Mouse (Mus musculus): ENCODE results near the gene Rsph1.

Rsph1 gene

DNA sequence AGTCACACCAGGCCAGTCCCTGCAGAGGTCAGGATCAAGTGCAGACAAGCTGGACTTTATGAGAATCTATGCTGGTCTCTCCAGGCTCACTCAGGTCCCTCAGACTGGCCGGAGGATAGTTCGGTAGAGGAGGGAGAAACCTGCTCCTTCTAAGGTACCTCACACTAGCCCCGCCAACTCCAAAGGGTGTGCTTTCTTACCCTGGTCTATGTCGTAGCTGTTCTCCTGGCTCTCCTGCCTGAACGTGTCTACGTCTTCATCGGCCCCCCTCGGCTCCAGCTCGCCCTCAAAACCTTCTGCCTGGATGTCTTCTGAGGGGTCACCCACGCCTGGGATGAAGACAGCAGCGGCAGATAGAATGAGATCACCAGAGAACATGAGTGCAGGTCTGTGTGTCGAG lies 19.3 kb downstream of the Rsph1 start:
- no peak for DNase-seq (ENCODE audit: low spot score in 2 of 2)

DNA sequence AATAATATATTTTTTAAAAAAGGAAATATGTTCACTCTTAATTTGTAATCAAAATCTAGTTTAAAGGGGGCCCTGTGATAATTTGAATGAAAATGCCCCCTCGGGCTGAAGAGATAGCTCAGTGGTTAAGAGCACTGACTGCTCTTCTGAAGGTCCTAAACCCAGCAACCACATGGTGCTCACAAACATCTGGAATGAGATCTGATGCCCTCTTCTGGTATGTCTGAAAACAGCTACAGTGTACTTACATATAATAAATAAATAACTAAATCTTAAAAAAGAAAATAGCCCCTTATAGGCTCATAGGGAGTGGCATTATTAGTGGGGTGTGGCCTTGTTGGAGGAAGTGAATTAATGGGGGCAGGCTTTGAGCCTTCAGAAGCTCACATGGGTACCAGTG lies 20.0 kb downstream of the Rsph1 start:
- no peak for DNase-seq (ENCODE audit: low spot score in 2 of 2)

DNA sequence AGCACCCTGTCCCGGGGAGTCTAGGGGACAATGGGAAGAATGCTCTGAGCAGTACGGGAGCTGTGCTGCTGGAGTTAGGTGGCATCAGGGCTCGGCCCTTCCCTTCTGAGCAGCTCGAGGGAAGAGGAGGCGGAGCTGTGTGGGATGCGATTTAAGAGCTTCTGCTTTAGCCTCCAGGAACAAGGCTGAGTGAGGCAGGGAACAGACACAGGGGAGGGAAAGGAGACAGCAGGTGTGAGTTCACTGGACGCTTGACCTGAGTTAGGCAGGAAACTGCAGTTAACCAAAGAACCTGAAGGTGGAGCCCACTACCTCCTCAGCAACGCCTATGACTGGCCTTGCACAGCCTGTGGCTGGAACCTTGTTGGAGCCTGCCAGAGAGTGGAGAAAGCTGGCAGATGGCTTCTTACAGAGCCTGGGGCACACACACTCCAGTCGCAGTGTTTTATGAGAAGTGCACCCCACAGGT lies 22.7 kb downstream of the Rsph1 start:
- DNase-seq (ENCODE audit: low spot score in 2 of 2), result peak; percentile 75 to 78

DNA sequence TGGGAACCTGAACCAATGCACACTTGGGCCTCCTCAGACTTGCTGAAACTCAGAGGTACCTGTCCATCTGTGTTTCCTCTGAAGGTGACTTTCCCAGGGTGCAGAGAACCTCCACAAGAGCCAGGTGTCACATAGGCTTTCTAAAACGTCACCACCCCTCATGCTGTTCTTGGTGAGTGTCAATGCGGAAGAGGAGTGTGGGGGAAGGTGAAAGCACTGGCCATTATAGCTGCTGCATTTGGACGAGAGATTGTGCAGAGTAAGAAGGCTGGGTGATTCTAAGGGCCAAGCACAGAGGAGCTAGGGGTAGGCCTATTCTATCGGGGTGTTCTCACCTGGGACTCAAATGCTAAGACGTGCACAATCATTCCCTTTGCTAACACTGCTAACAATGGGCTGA lies 23.2 kb downstream of the Rsph1 start:
- no peak for DNase-seq (ENCODE audit: low spot score in 2 of 2)

DNA sequence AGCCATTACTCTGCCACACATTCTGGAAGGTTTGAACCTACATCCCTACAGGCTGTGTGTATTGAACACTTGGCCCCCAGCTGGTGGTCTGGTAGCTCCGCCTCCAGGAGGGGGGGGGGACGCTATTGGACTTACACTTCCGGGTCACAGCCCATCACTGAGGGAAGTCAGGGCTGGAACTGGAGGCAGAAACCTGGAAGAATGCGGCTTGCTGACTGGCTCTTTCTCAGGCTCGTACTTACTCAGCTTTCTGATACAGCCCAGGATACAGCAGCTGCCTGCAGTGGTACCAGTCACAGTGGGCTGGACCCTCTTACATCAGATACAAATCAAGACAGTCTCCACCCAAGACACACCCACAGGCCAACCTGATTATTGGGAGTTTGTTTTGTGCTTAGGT lies 30.0 kb downstream of the Rsph1 start:
- no peak for DNase-seq (ENCODE audit: low spot score in 2 of 2)

DNA sequence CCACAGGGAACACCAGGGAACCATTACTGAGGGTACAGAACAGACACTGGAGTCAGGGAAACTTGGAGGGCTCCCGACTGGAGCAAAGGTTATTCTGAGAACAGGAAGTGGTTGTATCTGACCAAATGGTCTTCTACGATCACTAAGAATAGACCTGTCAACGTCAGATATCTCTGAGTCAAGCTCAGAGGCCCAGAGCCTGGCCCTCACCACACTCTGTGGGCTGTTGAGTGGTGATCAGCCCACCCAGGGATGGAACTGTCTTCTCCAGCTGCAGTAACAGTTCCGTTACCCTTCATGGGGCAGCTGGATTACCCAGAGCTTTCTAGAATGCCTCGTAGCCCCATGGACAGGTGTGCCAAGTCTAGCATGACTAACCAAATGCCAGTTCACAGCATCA lies 31.9 kb downstream of the Rsph1 start:
- no peak for DNase-seq (ENCODE audit: low spot score in 2 of 2)

DNA sequence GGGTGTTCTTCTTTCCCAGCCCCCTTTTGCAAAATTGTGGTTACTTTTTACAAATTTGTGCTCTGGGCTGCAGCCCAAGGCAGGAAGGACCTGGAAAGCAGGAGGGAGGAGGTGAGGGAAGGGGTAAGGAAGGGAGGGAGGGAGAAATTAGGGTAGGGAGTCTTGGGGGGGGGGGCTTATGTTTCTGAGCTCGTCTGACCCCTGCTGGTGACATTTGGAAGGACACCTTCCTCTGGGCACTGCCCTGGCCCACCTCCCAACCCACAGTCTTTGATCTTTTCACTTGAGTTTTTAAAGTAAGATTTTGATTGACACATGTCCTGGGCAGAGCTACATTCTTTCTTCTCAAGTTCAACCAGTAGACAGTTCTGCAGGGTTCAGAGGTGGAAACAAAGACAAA lies 34.4 kb downstream of the Rsph1 start:
- DNase-seq (ENCODE audit: low spot score in 2 of 2), result no peak

DNA sequence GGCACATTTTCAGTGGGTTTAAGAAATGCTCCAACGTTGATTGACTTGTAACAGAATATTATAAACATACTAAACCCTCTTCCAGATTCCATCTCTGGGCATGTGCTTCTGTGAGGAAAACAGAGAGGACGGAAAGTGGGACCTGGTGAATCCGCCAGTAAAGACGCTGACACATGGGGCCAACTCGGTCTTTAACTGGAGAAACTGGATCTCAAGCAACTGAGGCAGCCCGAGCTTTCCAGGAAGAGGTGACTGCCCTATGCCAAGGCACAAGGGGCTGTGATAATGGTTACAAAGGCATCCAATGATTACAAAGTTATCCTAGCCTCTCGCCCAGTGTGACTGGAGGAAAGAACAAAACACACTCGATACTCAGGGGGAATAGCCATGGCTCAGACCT lies 36.0 kb downstream of the Rsph1 start:
- DNase-seq (ENCODE audit: low spot score in 2 of 2), result no peak

DNA sequence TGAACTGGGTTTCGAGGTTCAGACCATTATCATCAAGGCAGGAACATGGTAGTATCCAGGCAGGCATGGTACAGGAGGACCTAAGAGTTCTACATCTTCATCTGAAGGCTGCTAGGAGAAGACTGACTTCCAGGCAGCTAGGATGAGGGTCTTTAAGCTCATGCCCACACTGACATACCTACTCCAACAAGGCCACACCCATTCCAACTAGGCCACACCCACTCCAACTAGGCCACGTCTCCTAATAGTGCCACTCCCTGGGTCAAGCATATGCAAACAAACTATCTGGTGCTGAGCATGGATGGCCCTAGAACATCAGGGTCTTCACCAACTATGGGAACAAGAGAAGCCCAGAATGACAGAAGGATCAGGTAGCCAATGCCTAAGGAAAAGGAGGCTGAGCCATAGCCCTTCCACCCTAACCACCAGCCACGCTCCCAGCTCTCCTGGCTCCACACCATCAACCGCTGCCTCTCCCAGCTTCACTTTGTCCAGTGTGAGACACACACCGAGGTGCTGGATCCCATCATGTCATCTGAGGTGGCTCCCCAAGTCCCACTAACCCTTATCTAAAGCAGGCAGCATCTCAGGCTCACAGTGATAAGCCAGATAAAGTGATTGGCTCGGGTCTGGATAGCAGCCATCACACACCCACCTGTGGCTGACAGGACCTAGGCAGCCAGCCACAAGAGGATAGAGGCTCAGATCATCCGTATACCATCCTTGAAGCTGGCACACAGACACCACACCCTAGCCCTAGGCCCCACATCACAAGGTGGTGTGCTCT lies 38.8 kb downstream of the Rsph1 start:
- DNase-seq (ENCODE audit: low spot score in 2 of 2), result no peak

DNA sequence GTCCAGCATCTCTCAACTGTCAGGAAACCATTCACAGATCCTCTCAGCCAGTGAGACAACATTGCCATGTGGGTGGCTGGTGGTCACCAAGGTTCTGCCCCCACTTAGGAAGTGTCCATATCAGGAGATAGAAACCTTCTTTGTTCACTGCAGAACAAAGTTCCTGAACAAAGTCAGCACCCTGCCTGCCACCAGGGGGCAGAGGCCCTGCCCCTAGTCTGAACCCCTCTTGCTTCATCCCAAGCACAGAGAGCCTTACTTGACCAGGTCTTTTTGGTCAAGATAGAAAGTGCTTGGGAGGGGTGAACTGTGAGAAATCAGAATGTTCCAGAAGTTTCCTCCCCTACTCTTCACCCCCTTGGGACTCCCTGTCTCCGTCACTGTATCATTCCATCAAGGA lies 41.3 kb downstream of the Rsph1 start:
- DNase-seq (ENCODE audit: low spot score in 2 of 2), result no peak

DNA sequence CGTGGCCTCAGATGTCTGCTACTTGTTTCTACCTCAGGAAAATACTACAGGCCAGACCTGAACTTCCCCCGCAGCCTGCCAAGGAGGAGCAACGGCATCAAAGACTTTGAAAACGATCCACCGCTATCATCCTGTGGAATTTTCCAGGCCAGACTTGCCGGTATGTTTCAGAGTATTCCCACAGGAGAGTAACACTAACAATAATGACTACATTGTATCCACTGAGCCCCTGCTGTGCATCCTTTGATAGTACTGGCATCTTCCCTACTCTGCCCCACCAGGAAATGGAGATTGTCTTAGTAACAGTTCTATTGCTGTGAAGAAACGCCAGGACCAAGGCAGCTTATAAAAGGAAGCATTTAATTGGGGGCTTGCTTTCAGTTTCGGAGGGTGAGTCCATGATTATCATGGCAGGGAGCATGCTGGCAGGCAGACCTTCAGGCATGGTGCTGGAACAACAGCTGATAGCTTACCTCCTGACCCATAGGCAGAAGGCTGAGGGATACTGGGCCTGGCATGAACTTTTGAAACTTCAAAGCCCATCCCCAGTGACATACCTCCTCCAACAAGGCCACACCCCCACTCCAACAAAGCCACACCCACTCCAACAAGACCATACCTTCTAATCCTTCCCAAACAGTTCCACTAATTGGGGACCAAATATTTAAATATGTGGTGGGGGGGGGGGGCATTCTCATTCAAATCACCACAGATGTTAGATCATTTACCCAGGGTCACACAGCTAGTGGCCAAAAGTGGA lies 44.8 kb downstream of the Rsph1 start:
- no peak for DNase-seq (ENCODE audit: low spot score in 2 of 2)

DNA sequence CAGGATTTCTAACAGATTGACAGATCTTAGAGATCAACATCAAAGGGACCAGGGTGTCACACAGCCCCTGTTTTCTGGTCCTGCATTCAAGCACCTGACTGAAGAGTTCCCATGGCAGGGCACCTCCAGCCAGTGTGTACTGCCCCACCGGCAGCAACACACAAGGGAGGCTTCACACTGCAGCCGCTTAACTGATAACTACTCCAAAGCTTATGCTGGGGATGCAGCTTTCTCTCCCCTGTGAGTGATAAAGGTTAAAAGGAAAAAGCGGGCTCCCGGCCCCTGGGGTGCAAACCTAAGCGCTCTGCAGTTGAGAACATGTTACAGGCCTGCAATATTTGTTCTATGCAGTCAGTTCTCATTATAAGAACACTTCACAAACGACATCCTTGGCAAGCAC lies 45.4 kb downstream of the Rsph1 start:
- no peak for DNase-seq (ENCODE audit: low spot score in 2 of 2)

DNA sequence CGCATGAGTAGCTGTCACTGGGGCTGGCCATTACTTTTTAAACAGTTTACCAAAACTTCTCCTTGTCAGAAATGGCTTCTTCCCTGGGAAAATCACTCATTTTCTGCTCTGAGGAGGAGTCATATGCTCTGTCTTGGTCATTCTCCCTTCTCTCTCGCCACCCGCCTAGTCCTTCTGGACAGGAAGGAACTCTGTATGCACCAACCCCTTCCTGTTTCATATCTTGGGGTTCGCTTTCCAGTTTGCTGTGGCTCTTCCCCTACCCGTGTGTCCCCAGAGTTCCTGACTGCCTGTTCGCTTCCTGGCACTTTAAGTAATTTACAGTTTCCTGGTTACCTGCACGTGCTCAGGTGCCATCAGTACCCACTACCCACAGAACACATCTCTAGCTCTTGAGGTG lies 50.3 kb downstream of the Rsph1 start:
- DNase-seq (ENCODE audit: low spot score in 2 of 2), result no peak

DNA sequence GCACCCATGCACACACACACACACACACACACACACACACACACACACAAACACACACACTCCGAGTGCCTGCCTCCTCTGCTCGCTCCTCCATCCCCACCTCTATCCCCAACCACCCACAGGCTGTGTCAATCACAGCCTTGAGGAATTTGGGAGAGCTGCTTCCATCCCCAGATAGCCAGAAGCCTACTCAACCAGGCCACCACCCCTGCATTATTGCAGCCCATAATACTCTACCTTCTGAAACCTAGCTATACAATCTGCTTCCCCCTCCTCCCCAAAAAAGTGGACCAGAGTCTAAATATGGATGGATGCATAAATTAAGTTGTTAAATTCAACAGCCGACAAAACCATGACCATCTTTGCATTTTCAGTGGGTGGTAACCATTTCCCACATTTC lies 50.8 kb downstream of the Rsph1 start:
- DNase-seq (ENCODE audit: low spot score in 2 of 2), result peak in 1 of 2 experiments; percentile 45

DNA sequence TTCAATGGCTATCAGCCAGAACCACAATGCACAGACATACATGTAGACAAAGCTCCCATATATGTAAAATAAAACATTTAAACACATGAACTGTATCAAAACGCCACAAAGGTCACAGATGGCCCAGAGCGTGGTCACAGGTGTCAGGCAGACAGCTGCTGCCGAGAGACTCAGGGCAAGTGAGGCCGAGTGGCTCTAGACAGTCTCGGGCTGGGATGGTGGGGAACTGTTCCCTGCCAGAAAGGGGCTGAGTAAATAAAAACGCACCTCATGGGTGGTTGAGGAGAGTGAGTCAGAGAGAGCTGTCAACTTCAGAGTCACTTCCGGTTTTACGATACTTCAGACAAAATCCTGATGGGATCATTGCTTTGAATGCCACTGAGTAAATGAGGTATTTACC lies 52.6 kb downstream of the Rsph1 start:
- peak in 1 of 2 experiments; percentile 26 for DNase-seq (ENCODE audit: low spot score in 2 of 2)

DNA sequence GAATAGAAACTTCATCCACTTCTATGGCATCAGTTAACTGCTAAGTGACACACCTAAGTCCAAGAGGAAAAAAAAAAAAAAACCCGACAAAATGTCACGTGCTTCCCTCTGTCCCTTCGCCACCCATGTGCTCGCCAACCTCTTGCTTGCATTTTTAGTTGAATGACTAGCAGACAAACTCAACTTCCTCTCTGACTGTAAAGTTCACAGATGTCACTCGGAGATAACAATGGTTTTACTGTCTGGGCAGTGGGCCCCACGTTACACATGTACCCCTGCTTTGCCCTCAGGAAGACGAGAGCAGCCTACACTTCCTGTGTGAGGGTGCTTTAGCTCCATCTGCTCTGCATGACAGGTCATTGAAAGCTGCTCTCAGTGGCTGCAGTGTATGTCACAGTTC lies 53.3 kb downstream of the Rsph1 start:
- DNase-seq (ENCODE audit: low spot score in 2 of 2), result peak; percentile 71 to 74

DNA sequence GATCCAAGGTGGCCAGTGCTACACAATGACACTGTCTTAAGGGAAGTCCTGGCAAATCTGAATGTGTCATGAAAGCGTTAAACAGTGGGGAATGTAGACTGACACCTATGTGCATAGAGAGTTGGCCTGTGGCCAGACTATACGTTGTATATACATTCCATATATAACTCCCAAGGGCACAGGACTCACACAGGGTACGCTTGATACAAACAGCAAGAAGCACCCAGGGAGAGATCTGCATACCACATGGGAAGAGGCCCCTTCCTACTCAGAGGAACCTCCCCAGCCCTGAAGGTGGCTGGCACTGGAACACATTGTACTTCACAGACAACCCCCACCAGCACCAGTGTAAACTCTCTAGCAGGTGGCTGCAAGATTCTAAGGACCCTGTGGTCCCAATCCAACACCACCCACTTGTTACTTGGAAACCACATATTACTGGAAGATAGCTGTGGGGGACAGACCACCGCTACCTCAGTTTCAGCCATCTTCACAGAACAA lies 54.3 kb downstream of the Rsph1 start:
- no peak for DNase-seq (ENCODE audit: low spot score in 2 of 2)

DNA sequence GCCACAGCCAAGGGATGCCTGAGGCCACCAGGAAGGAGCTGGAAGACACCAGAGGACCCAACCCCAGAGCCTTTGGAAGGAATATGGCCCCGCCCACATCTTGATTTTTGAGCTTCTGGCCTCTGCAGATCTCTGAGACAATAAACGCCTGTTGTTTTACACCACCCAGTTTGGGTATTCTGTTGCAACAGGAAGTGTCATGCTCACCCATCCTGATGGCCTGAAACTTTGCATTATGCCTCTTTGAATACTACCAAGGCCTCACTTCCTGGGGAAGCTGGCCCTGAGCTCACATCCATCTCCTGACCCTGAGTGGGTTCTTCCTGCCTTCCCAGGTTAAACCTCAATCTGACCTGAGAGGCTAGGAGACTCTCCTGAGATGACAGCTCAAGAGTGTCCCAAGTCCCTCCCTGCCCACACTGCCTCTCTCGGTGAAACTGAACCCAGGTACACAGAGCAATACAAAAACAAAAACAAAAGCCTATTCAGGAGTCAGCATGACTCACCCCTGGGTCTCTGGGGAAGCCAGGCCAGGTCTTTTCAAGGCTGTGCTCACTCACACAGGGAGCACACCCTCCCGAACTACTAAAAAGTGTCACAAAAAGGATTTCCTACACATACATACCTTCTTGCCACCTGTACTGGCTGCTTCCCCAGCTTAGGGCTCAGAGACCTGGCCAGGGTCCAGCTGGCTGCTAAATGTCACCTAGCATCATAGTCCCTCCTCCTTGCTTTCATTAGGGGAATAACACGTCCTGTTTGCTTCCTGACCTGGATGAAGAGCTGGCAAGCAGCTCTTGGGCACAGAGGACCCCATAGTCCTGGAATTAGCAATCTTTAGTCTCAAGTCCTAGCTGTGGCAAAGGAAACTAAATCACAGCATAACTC lies 60.9 kb downstream of the Rsph1 start:
- DNase-seq (ENCODE audit: low spot score in 2 of 2), result peak in 1 of 2 experiments; percentile 34

DNA sequence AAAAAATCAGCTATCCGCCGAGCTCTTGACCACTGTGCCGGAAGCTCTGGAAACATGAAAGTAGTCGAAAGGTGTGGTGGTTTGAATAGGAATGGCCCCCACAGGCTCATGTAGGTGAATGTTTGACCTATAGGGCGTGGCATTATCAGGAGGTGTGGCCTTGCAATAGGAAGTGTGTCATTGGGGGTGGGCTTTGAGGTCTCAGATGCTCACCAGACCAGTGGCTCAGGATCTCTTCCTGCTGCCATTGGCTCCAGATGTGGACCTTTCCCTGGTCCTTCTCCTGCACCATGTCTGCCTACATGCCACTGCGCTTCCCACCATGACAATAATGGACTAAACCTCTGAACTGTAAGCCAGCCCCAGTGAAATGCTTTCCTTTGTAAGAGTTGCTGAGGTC lies 65.3 kb downstream of the Rsph1 start:
- DNase-seq (ENCODE audit: low spot score in 2 of 2), result no peak

DNA sequence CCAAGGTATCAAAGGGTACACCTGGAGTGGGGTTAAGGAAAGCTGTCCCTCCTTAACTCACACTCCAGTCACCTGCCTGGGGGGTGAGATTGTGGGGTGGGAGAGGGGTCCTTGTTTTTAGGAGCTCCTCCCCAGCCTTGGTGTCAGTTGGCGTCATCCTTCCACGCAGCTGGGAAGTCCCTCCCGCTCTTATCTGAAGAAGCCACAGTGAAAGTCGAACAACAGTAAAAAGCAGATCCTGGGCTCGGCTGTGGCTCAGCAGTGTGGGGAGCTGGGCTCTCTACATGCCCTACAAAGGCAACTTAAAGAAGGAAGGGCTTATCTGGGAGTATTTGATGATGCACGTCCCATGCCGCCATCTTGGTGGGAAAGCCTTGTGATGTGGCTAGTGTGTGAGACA lies 66.9 kb downstream of the Rsph1 start:
- no peak for DNase-seq (ENCODE audit: low spot score in 2 of 2)

DNA sequence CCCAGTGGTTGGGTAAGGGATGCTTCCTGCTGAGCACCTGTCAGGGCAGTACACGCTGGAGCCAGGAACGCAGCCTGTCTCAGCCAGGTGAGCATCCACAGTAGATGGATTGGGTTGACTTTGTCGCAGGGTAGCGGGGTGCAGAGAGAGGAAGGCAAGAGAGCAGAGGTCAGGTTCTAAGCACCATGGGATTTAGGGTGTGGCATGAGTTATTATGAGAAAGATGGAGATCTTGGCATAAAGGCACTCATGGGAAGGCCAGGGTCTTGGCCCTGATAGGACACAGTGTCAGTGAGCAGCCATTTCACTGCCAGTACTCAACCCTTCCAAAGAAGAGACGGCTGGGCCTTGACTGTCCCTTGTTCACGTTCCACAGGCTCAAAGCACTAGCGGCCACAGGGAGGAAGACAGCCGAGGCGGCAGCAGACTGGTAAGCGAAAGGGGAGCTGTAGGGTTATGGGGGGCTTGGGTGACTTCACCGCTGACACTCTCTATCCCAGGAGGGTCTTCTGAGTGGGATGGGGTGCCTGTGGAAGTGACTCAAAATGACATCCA lies 67.7 kb downstream of the Rsph1 start:
- no peak for DNase-seq (ENCODE audit: low spot score in 2 of 2)

DNA sequence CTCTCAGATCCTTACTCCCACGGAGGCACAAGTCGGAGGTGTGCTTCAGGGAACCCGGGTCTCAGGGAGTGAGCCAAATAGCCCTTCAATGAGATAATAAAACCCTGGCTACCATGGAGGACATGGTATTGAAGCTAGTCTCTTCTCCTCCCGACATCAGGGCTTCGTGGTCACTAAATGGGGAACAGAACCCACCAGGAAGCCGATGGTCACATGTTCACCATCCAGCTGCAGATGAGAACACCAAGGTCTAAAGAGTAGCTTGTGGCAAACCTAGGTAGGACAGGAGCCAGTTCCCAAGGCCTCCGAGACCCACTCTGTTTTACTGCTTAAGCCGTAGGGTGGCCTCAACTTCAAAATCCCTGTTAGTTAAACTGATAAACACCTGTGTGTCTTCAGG lies 68.5 kb downstream of the Rsph1 start:
- DNase-seq (ENCODE audit: low spot score in 2 of 2), result no peak

Measured in spleen, postnatal 36 days (tissue).